Mouse (Mus musculus) midbrain, embryonic 14.5 days (tissue): ENCODE results near the gene Whrn. TPM values are rescaled to one million over a fixed set of nuclear protein-coding genes. Genes with fewer than 3 reads are reported as not detected.

ENCODE experiments used
- ATAC-seq: fragments of 200-750 bp; cut with Nextera tagmentation; 2 replicates; pipeline ENCODE4 v1.8.0; 2017; ENCODE audit warnings: moderate number of reproducible peaks, moderate library complexity; ENCODE audit not compliant: low FRiP score, low TSS enrichment
- DNase-seq: peaks from one replicate; pipeline ENCODE4 v3.0.0-alpha.2; 2015
- H3K27ac ChIP-seq: fragments of 300-500 bp; sonication (generic); replicated peaks from 2 replicates; pipeline ENCODE4 v1.5.1; 2014; ENCODE audit warnings: mild to moderate bottlenecking, low read depth, low read length, moderate library complexity
- H3K27me3 ChIP-seq: fragments of 300-500 bp; sonication (generic); 2 replicates; pipeline ENCODE4 v1.6.1; 2014; ENCODE audit warnings: low read length, control low read depth, mixed read lengths; ENCODE audit not compliant: control insufficient read depth, insufficient read depth
- H3K36me3 ChIP-seq: fragments of 300-500 bp; sonication (generic); 2 replicates; pipeline ENCODE4 v1.6.1; 2014; ENCODE audit warnings: low read length, control low read depth; ENCODE audit not compliant: control insufficient read depth, insufficient read depth
- H3K4me1 ChIP-seq: fragments of 300-500 bp; sonication (generic); 2 replicates; pipeline ENCODE4 v1.6.1; 2014; ENCODE audit warnings: mild to moderate bottlenecking, antibody characterized with exemption, low read length, control low read depth; ENCODE audit not compliant: control insufficient read depth, insufficient read depth
- H3K4me2 ChIP-seq: fragments of 300-500 bp; sonication (generic); 2 replicates; pipeline ENCODE4 v1.6.1; 2014; ENCODE audit warnings: mild to moderate bottlenecking, low read length, moderate library complexity
- H3K4me3 ChIP-seq: fragments of 300-500 bp; sonication (generic); replicated peaks from 2 replicates; pipeline ENCODE4 v1.5.1; 2014; ENCODE audit warnings: low read depth, low read length
- H3K9ac ChIP-seq: fragments of 300-500 bp; sonication (generic); replicated peaks from 2 replicates; pipeline ENCODE4 v1.6.1; 2014; ENCODE audit warnings: mild to moderate bottlenecking, low read length, moderate library complexity
- H3K9me3 ChIP-seq: fragments of 300-500 bp; sonication (generic); 2 replicates; pipeline ENCODE4 v1.6.1; 2016; ENCODE audit warnings: low read length, control low read depth, mixed read lengths; ENCODE audit not compliant: control insufficient read depth
- WGBS: fragments of 180-500 bp; shearing (Covaris S2); extraction: QIAGEN DNeasy Blood & Tissue Kit; methylation state at CpG from one replicate; pipeline ENCODE4 v1.1.7; 2014; 5-methylcytosine and 5-hydroxymethylcytosine counted together
- polyA plus RNA-seq: library from polyadenylated mRNA; unstranded; fragments of >200 nt; fragmentation: Nextera tagmentation; extraction: Ambion mirVana; gene quantifications from 2 replicates; pipeline ENCODE4 v1.2.1, GENCODE M21; 2014

The Whrn gene
- polyA plus RNA-seq, 1 experiment from 2014 or later = 7.8 TPM

GRCm38 (mm10) chr4:63474439-63474838 is 21.4 kb downstream of the Whrn start:
- Histone ChIP-seq H3K4me2 (no peak overlapping the region), H3K9me3 (no peaks in the 10 kb centered on the region), H3K27me3 (no peaks in the 10 kb centered on the region), H3K4me3 (no peak overlapping the region), H3K4me1 (peaks cover 9% of the 10 kb centered on the region), H3K27ac (no peak overlapping the region), H3K9ac (no peak overlapping the region), H3K36me3 (no peaks in the 10 kb centered on the region)
- no peak for DNase-seq
- WGBS = 21% methylated on average over 2 of the region's 2 CpGs
- no peak for ATAC-seq

DNA sequence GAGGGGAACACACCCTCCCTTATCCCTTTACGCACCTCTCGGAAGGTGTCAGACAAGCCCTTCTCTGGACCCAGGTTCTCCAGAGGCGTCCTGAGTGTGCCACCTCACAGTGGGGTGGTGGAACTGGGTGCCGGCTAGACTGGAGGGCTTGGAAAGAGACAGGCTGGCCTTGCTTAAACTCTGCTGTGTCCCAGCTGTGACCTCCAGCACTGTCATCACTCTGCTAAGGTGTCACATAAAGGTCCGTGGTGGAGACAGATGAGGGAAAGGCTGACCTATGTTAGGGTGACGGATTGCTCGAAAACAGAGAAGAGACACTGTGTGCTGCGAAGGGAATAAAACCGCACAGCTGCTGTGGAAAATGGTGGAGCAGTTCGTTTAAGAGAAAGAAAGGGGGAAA is 28.5 kb downstream of the Whrn start:
- 82% methylated on average over 9 of the region's 10 CpGs for WGBS
- ATAC-seq = no peak

DNA sequence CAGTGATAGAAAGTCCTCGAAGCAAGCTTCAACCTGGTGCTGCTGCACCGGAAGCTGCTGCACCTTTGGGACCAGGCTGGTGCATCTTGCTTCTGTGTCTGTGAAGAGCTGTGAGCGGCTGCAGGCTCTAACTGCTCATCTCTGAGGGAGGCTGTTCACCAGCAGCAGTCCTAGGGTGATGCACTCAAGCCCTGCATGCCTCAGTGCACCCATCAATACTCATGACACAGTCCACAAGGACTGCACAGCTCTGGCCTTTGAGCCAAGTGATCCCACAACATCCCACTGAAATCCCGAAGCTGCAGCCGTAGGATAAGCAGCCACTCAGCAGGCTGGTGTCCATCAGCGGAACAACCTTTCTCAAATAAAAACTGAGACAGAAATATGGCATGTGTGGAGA is 29.6 kb downstream of the Whrn start:
- H3K9me3 ChIP-seq = no peaks in the 10 kb centered on the region
- no peak overlapping the region for H3K4me3 ChIP-seq
- H3K4me2 ChIP-seq = no peak overlapping the region
- no peak for ATAC-seq
- WGBS = 59% methylated on average over 6 of the region's 6 CpGs
- H3K27ac ChIP-seq = no peak overlapping the region
- DNase-seq = no peak
- no peak overlapping the region for H3K9ac ChIP-seq
- H3K27me3 ChIP-seq = no peaks in the 10 kb centered on the region
- no peaks in the 10 kb centered on the region for H3K36me3 ChIP-seq
- H3K4me1 ChIP-seq = no peaks in the 10 kb centered on the region

More for the DNA sequence above, 28.5 kb downstream of the Whrn start:
- H3K4me2 ChIP-seq = no peak overlapping the region
- no peaks in the 10 kb centered on the region for H3K27me3 ChIP-seq
- H3K4me3 ChIP-seq = no peak overlapping the region
- H3K27ac ChIP-seq = no peak overlapping the region
- H3K4me1 ChIP-seq = no peaks in the 10 kb centered on the region
- no peaks in the 10 kb centered on the region for H3K36me3 ChIP-seq
- DNase-seq = no peak
- no peaks in the 10 kb centered on the region for H3K9me3 ChIP-seq
- no peak overlapping the region for H3K9ac ChIP-seq

GRCm38 (mm10) chr4:63460876-63461525 is 34.8 kb downstream of the Whrn start:
- no peaks in the 10 kb centered on the region for H3K36me3 ChIP-seq
- no peak overlapping the region for H3K27ac ChIP-seq
- H3K4me1 ChIP-seq = peaks cover 13% of the 10 kb centered on the region
- ATAC-seq (no peak), DNase-seq (no peak)
- no peaks in the 10 kb centered on the region for H3K9me3 ChIP-seq
- no peaks in the 10 kb centered on the region for H3K27me3 ChIP-seq
- 69% methylated on average over 7 of the region's 7 CpGs for WGBS
- no peak overlapping the region for H3K4me3 ChIP-seq
- H3K4me2 ChIP-seq = no peak overlapping the region
- no peak overlapping the region for H3K9ac ChIP-seq

DNA sequence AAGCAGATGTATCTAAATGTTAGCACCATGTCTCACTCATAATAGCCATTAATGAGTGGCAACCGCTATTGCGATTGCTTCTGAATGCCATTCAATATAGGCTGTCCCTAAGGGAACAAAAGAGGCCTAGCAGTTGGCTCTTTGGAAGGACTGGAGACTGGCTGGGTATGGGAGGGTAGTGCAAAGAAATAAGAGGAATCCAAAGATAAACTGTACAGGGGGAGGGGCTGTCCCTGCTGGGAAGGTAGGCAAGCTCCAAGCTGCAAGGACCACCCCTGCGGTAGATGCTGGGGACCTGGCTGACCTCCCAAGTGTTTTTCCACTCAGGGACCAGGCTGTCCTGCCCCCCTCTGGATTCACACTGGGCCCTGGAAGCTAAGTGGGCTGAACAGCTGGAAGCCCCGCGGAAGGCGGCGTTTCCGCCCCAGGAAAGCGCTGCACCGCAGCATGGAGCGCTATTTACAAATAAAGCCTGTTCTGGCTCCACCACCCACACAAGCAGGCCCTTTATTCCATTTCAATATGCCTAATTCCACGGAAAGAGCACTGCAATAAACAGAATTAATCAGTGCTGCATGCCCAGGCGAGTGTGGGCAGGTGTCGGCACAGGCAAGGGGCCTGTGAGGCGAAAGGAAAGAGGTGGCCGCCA is 36.5 kb downstream of the Whrn start:
- H3K4me3 ChIP-seq = no peak overlapping the region
- DNase-seq = peak; percentile 59
- H3K4me1 ChIP-seq = peaks cover 13% of the 10 kb centered on the region
- WGBS = 6% methylated on average over 16 of the region's 16 CpGs
- peak overlapping the region; percentile 34 for H3K4me2 ChIP-seq
- H3K27me3 ChIP-seq = no peaks in the 10 kb centered on the region
- H3K36me3 ChIP-seq = no peaks in the 10 kb centered on the region
- peak overlapping the region; percentile 58; the same call in 1 of the 2 replicates for H3K27ac ChIP-seq
- H3K9ac ChIP-seq = 0 out of 2 replicates have a peak overlapping the region, but pooled peaks have one; percentile 7
- peak; percentile 36 for ATAC-seq
- H3K9me3 ChIP-seq = no peaks in the 10 kb centered on the region

DNA sequence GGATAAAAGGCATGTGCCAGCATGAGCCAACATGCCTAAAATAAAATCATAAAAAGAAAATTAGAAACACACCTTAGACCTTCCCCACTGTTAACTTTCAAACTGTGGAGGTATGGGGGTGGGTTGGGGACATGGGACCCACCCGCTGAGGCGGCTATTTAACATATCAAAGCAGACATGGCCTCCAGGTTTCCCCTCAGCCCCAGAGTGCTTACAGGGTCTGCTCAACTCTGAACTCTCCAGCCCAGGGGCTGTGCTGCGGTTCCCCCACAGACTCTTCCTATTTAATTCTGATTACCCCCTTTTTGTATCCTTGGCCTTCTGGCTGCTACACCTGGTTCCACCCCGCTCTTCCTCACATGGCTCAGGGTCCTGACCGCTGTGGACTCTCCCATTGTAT is 39.2 kb downstream of the Whrn start:
- H3K27ac ChIP-seq = no peak overlapping the region
- no peaks in the 10 kb centered on the region for H3K27me3 ChIP-seq
- no peak for ATAC-seq
- H3K4me2 ChIP-seq = no peak overlapping the region
- WGBS = 56% methylated on average over 5 of the region's 5 CpGs
- H3K4me1 ChIP-seq = peaks cover 13% of the 10 kb centered on the region
- DNase-seq = no peak
- H3K9ac ChIP-seq = no peak overlapping the region
- no peaks in the 10 kb centered on the region for H3K9me3 ChIP-seq
- no peaks in the 10 kb centered on the region for H3K36me3 ChIP-seq
- no peak overlapping the region for H3K4me3 ChIP-seq

DNA sequence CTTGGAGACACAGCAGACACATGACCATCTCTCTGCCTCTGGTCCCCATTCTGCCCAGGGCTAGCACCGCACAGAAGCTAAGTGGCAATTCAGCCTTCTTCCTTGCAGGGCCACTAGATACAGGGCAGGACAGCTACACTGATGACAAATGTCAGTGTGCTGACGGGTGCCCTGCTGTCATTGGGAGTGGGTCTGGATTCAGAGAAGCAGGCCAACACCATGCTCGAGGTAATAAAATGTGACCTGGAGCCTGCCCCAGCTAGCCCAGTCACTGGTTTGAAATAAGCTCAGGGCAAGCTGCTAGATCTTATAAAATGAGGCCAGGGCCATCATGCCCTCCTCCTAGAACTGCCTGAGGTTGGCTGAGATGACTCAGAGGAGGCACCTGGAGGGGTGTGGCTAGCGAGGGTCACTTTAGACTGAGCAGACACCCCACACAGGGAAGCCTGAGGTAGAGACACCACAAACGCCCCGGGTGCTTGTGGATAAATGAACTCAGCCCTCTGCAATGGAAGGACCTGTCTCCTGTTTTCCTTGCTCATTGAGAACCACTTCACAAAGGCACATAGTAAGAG is 41.8 kb downstream of the Whrn start:
- no peak for ATAC-seq
- H3K27me3 ChIP-seq = no peaks in the 10 kb centered on the region
- H3K9me3 ChIP-seq = no peaks in the 10 kb centered on the region
- no peak for DNase-seq
- H3K4me3 ChIP-seq = no peak overlapping the region
- no peak overlapping the region for H3K9ac ChIP-seq
- H3K4me1 ChIP-seq = peaks cover 6% of the 10 kb centered on the region; the same call in 1 of the 2 replicates
- H3K27ac ChIP-seq = no peak overlapping the region
- H3K36me3 ChIP-seq = no peaks in the 10 kb centered on the region
- no peak overlapping the region for H3K4me2 ChIP-seq
- 92% methylated on average over 6 of the region's 6 CpGs for WGBS

GRCm38 (mm10) chr4:63452555-63452954 is 43.2 kb downstream of the Whrn start:
- DNase-seq = no peak
- Histone ChIP-seq H3K4me2 (no peak overlapping the region), H3K4me3 (no peak overlapping the region), H3K36me3 (no peaks in the 10 kb centered on the region), H3K27ac (no peak overlapping the region), H3K9me3 (no peaks in the 10 kb centered on the region), H3K27me3 (no peaks in the 10 kb centered on the region), H3K4me1 (no peaks in the 10 kb centered on the region), H3K9ac (no peak overlapping the region)
- ATAC-seq = no peak
- 65% methylated on average over 3 of the region's 3 CpGs for WGBS

GRCm38 (mm10) chr4:63450551-63450950 is 45.2 kb downstream of the Whrn start:
- no peak overlapping the region for H3K9ac ChIP-seq
- ATAC-seq (no peak), DNase-seq (no peak)
- no peaks in the 10 kb centered on the region for H3K4me1 ChIP-seq
- H3K27ac ChIP-seq = no peak overlapping the region
- H3K4me2 ChIP-seq = no peak overlapping the region
- no peaks in the 10 kb centered on the region for H3K36me3 ChIP-seq
- 78% methylated on average over 5 of the region's 5 CpGs for WGBS
- H3K4me3 ChIP-seq = no peak overlapping the region
- H3K9me3 ChIP-seq = no peaks in the 10 kb centered on the region
- no peaks in the 10 kb centered on the region for H3K27me3 ChIP-seq
